Comparison of ENCODE assay signal across 8 mouse cellular contexts in the genomic region with DNA sequence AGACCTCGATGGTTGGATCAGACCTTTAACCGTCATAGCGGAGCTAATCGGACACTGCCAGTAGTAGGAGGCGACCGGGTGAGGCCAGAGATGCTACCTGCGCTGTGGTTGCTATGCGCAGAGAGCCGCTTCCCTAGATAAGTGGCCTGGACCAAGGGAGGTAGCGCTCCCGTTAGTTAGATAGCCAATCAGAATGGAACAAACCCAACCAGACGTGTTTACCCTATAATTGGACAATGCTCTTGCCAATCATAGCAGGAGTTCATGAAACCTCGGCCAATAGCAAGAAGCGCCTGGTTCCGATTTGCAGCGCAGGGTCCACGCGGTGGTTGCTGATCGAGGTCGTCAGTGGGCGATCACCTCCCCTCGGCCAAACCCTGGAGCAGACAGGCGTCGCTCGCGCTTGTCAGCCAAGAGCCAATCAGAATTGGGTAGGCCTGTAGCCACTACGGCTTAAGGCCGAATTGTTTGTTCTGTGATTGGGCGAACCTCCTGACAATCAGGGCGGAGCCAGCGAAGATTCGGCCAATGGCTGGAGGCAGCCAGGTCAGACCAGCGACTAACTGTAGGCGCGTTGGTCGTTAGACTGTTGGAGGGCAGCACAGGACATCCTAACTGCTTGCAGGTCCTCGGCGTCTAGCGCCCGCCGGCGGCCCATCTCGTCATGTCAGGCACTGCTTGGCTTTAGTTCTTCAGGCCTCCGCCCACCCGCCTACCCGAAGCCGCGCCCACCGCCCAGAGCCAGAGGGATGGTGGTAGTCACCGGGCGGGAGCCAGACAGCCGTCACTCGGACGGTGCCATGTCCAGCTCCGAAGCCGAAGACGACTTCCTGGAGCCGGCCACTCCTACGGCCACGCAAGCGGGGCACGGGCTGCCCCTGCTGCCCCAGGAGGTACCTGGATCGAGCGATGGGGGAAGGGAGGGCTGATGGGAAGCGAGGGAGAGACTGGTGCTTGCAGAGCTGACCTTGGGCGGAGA. TPM values are rescaled to one million over a fixed set of nuclear protein-coding genes. Genes with fewer than 3 reads are reported as not detected.
A peak's percentile ranks its signal among the peaks of the same experiment; 100 is the strongest.
DNase-seq lines count a peak whose midpoint lies in the region; ATAC-seq and TF ChIP-seq lines count a peak whose summit lies in the region.

TSS of gene Kctd7 (plus strand) at position 528 of the 979 bp plus-strand sequence.

- H3K36me3 ChIP-seq in C2C12 (ENCODE audit: control insufficient read depth, insufficient read depth) (no peaks in the 10 kb centered on the region), myocyte (ENCODE audit: control insufficient read depth, insufficient read depth) (no peaks in the 10 kb centered on the region)
- peaks cover 27% of the 10 kb centered on the region for H3K36me3 ChIP-seq in erythroblast, embryonic 14.5 days (ENCODE audit: control insufficient read depth)
- no peaks in the 10 kb centered on the region for H3K36me3 ChIP-seq in heart, embryonic 11.5 days (ENCODE audit: control insufficient read depth, insufficient read depth, low read length)
- no peaks in the 10 kb centered on the region for H3K36me3 ChIP-seq in kidney, embryonic 16.5 days (ENCODE audit: insufficient read depth, low read length)
- H3K36me3 ChIP-seq in liver, adult 2 months (ENCODE audit: control insufficient read depth, insufficient read depth, low read length) = no peaks in the 10 kb centered on the region
- H3K36me3 ChIP-seq in splenic B cell, adult 2 months (ENCODE audit: control insufficient read depth, insufficient read depth, low read length, poor library complexity, severe bottlenecking) = no peaks in the 10 kb centered on the region; the same call in 1 of the 2 replicates

- H3K9ac ChIP-seq in heart, embryonic 11.5 days (ENCODE audit: low read depth, low read length) = peak within 1 kb of the TSS; percentile 77
- H3K9ac ChIP-seq in kidney, embryonic 16.5 days (replicated peaks; ENCODE audit: low read length) = peak within 1 kb of the TSS; percentile 73
- H3K9ac ChIP-seq in liver, adult 2 months (ENCODE audit: low read depth, low read length) = peak within 1 kb of the TSS; percentile 71

- peak; percentile 99 for DNase-seq in brain, embryonic 14.5 days (ENCODE audit: low read depth)
- peak; percentile 97 for DNase-seq in liver, adult 2 months (ENCODE audit: extremely low read depth, low read depth, low spot score)
- DNase-seq in splenic B cell, adult 2 months (ENCODE audit: low read depth, low spot score) = peak; percentile 97

- peak; percentile 65 for TF ChIP-seq CTCF in C2C12 (IDR thresholded peaks at IDR 0.05; ENCODE audit: control insufficient read depth, insufficient read depth, insufficient read length)
- TF ChIP-seq CTCF in brain, embryonic 14.5 days (IDR thresholded peaks at IDR 0.05; ENCODE audit: borderline replicate concordance, extremely low read depth, insufficient read depth, insufficient read length) = peak; percentile 46; the same call in 1 of the 2 replicates
- peak; percentile 49 for TF ChIP-seq CTCF in liver, adult 2 months (IDR thresholded peaks at IDR 0.05; ENCODE audit: low read depth, low read length)

- H3ac ChIP-seq in C2C12 (ENCODE audit: control insufficient read depth, insufficient read length, low read depth) (peak within 1 kb of the TSS; percentile 76), myocyte (ENCODE audit: control insufficient read depth, insufficient read length) (peak within 1 kb of the TSS; percentile 14)

- no peaks in the 10 kb centered on the region for H3K9me3 ChIP-seq in erythroblast, embryonic 14.5 days (ENCODE audit: control insufficient read depth, low read length)
- H3K9me3 ChIP-seq in heart, embryonic 11.5 days (replicated peaks; ENCODE audit: control insufficient read depth, low read length) = no peaks in the 10 kb centered on the region
- no peaks in the 10 kb centered on the region for H3K9me3 ChIP-seq in kidney, embryonic 16.5 days (ENCODE audit: low read length)

- no peak for TF ChIP-seq POLR2A in brain, embryonic 14.5 days (IDR thresholded peaks at IDR 0.05; ENCODE audit: borderline replicate concordance, extremely low read depth, insufficient read depth, insufficient read length, poor library complexity, severe bottlenecking)
- TF ChIP-seq POLR2A in liver, adult 2 months (IDR thresholded peaks at IDR 0.05; ENCODE audit: extremely low read depth, insufficient read depth, low read length) = peak; percentile 42; the same call in 1 of the 2 replicates
- peak; percentile 88 for TF ChIP-seq POLR2A in myocyte (IDR thresholded peaks at IDR 0.05; ENCODE audit: insufficient read length, low read depth)

- H3K4me1 ChIP-seq in erythroblast, embryonic 14.5 days (ENCODE audit: control insufficient read depth) = peaks cover 51% of the 10 kb centered on the region
- H3K4me1 ChIP-seq in heart, embryonic 11.5 days (ENCODE audit: control insufficient read depth, insufficient read depth, low read length) = peaks cover 9% of the 10 kb centered on the region
- peaks cover 14% of the 10 kb centered on the region for H3K4me1 ChIP-seq in kidney, embryonic 16.5 days (ENCODE audit: insufficient read depth, low read length)
- peaks cover 7% of the 10 kb centered on the region; the same call in 1 of the 2 replicates for H3K4me1 ChIP-seq in liver, adult 2 months (ENCODE audit: control insufficient read depth, insufficient read depth, low read length)

- H3K27ac ChIP-seq in heart, embryonic 11.5 days (ENCODE audit: low read depth, low read length) = peak within 1 kb of the TSS; percentile 83
- peak within 1 kb of the TSS; percentile 45 for H3K27ac ChIP-seq in kidney, embryonic 16.5 days (ENCODE audit: low read length)
- H3K27ac ChIP-seq in liver, adult 2 months (replicated peaks; ENCODE audit: insufficient read depth, low read depth, low read length) = peak within 1 kb of the TSS; percentile 30

- no peaks in the 10 kb centered on the region for H3K79me3 ChIP-seq in C2C12 (ENCODE audit: low read depth)

- H3K27me3 ChIP-seq in C2C12 (ENCODE audit: control insufficient read depth, insufficient read depth, insufficient read length) = no peaks in the 10 kb centered on the region
- no peaks in the 10 kb centered on the region for H3K27me3 ChIP-seq in erythroblast, embryonic 14.5 days (ENCODE audit: control insufficient read depth)
- H3K27me3 ChIP-seq in heart, embryonic 11.5 days (ENCODE audit: control insufficient read depth, insufficient read depth, low read length) = peaks cover 12% of the 10 kb centered on the region
- H3K27me3 ChIP-seq in kidney, embryonic 16.5 days (ENCODE audit: insufficient read depth, low read length) = no peaks in the 10 kb centered on the region
- no peaks in the 10 kb centered on the region for H3K27me3 ChIP-seq in liver, adult 2 months (ENCODE audit: control insufficient read depth, insufficient read depth, low read length)
- no peaks in the 10 kb centered on the region for H3K27me3 ChIP-seq in myocyte (ENCODE audit: control insufficient read depth, insufficient read depth, insufficient read length)
- no peaks in the 10 kb centered on the region for H3K27me3 ChIP-seq in splenic B cell, adult 2 months (ENCODE audit: control insufficient read depth, insufficient read depth, low read length, poor library complexity, severe bottlenecking)

- WGBS in heart, embryonic 11.5 days (ENCODE audit: insufficient replicate concordance) = under 1% methylated on average over 66 of the region's 66 CpGs
- under 1% methylated on average over 66 of the region's 66 CpGs for WGBS in kidney, embryonic 16.5 days
- under 1% methylated on average over 66 of the region's 66 CpGs for WGBS in liver, adult 2 months

- peak; percentile 96 for ATAC-seq in heart, embryonic 11.5 days (replicated peaks; ENCODE audit: insufficient number of reproducible peaks, low FRiP score, low TSS enrichment)
- peak; percentile 98 for ATAC-seq in kidney, embryonic 16.5 days (ENCODE audit: low FRiP score, low TSS enrichment)

- H3K79me2 ChIP-seq in C2C12 (ENCODE audit: control insufficient read depth, insufficient read depth) = no peaks in the 10 kb centered on the region
- H3K79me2 ChIP-seq in liver, adult 2 months (ENCODE audit: control insufficient read depth, insufficient read depth, low read length) = no peaks in the 10 kb centered on the region; the same call in 1 of the 2 replicates
- H3K79me2 ChIP-seq in myocyte (ENCODE audit: control insufficient read depth, insufficient read depth) = no peaks in the 10 kb centered on the region

- H3K4me2 ChIP-seq in heart, embryonic 11.5 days = peak within 1 kb of the TSS; percentile 89
- H3K4me2 ChIP-seq in kidney, embryonic 16.5 days (replicated peaks; ENCODE audit: low read depth, low read length) = peak within 1 kb of the TSS; percentile 79
- peak within 1 kb of the TSS; percentile 97 for H3K4me2 ChIP-seq in myocyte (ENCODE audit: low read depth)

- H3K4me3 ChIP-seq in C2C12 (ENCODE audit: insufficient read depth, poor library complexity, severe bottlenecking) (peak within 1 kb of the TSS; percentile 27), myocyte (peak within 1 kb of the TSS; percentile 36)
- peak within 1 kb of the TSS; percentile 74 for H3K4me3 ChIP-seq in erythroblast, embryonic 14.5 days (replicated peaks)
- peak within 1 kb of the TSS; percentile 72 for H3K4me3 ChIP-seq in heart, embryonic 11.5 days (ENCODE audit: low read depth, low read length)
- H3K4me3 ChIP-seq in kidney, embryonic 16.5 days (ENCODE audit: low read length) = peak within 1 kb of the TSS; percentile 60
- H3K4me3 ChIP-seq in liver, adult 2 months (ENCODE audit: insufficient read depth, low read depth, low read length) = peak within 1 kb of the TSS; percentile 74

TF ChIP-seq in C2C12, 6 proteins besides CTCF, POLR2A, EP300 and RAD21:
- TF ChIP-seq MAX (IDR thresholded peaks at IDR 0.05) = peak; percentile 25
- no peak for TF ChIP-seq USF1 (IDR thresholded peaks at IDR 0.05; ENCODE audit: low read depth)

TF ChIP-seq in myocyte, 11 proteins besides CTCF, POLR2A, EP300 and RAD21 (continues in another document):
- TF ChIP-seq TCF3 (IDR thresholded peaks at IDR 0.05; ENCODE audit: insufficient read length, low read depth) (no peak), POLR2AphosphoS2 (IDR thresholded peaks at IDR 0.05; ENCODE audit: insufficient read length, low read depth) (peak; percentile 73), MYOD1 (IDR thresholded peaks at IDR 0.05; ENCODE audit: control insufficient read depth in 1 of 3, insufficient read length in 2 of 3, low read depth in 2 of 3) (no peak), E2F4 (IDR thresholded peaks at IDR 0.05; ENCODE audit: insufficient read depth) (no peak), REST (IDR thresholded peaks at IDR 0.05; ENCODE audit: insufficient read depth, insufficient read length) (no peak), MYOG (IDR thresholded peaks at IDR 0.05; ENCODE audit: control insufficient read depth in 1 of 3, insufficient read depth in 1 of 3, insufficient read length in 2 of 3, low read depth in 2 of 3) (peak in 1 of 3 experiments; percentile 8)

RNA-seq across cellular contexts. Expression of gene Kctd7, which starts in this region (rescaled TPM):
- polyA plus RNA-seq in C2C12 (2012; fragmentation: generic; extraction: Trizol) = 2.4 TPM
- polyA plus RNA-seq in brain, embryonic 14.5 days (2012; rRNA removed) = 11.7 and 12.4 TPM in 2 replicates
- polyA plus RNA-seq in erythroblast, embryonic 14.5 days (2012) = 1.4 and 2.1 TPM in 2 replicates
- 3.0 and 5.5 TPM in 2 replicates for polyA plus RNA-seq in heart, embryonic 11.5 days (2014; fragmentation: Nextera tagmentation; extraction: Ambion mirVana)
- 5.9 and 6.3 TPM in 2 replicates for polyA plus RNA-seq in kidney, embryonic 16.5 days (2015; fragmentation: Nextera tagmentation; extraction: Ambion mirVana)
- 2.0 and 2.8 TPM in 2 replicates for total RNA-seq in liver, adult 2 months (2014; rRNA removed)
- 3.6 and 4.0 TPM in 2 replicates for polyA plus RNA-seq in liver, adult 2 months (2012; rRNA removed)
- 4.5 TPM for polyA plus RNA-seq in myocyte (2012; fragmentation: generic; extraction: Trizol)

Comparison
In these comparisons a context has a peak if more than half of its experiments do, and no peak if none do; other contexts are left out.
1. Peak in every context shown above with its lines: DNase-seq, ATAC-seq, H3K4me3 ChIP-seq and H3K27ac ChIP-seq.
2. H3K27ac ChIP-seq: peak in every context shown above with its lines; median percentile 83 in heart, embryonic 11.5 days; 45 in kidney, embryonic 16.5 days; 30 in liver, adult 2 months.